Mouse (Mus musculus) large intestine, adult 2 months (tissue): ENCODE measurements around the gene Unc5b. TPM values are rescaled to one million over a fixed set of nuclear protein-coding genes. Genes with fewer than 3 reads are reported as not detected.

ENCODE experiments used
- DNase-seq: peaks from one replicate; pipeline ENCODE4 v3.0.0-alpha.2; 2012; ENCODE audit warnings: low read depth, low spot score
- WGBS: fragments of 180-500 bp; shearing (Covaris S2); methylation state at CpG from one replicate; pipeline ENCODE4 v1.1.7; 2018; 5-methylcytosine and 5-hydroxymethylcytosine counted together
- polyA plus RNA-seq: library from polyadenylated mRNA; depleted of rRNA; stranded (reverse); fragments of >200 nt; gene quantifications from 2 replicates; pipeline ENCODE4 v1.2.3, GENCODE M21; 2012

Unc5b gene
- polyA plus RNA-seq, 1 experiment, result 16.2 TPM

- 79% methylated on average over 4 of the region's 4 CpGs for WGBS
- no peak for DNase-seq
Observed at GRCm38 (mm10) chr10:60804865-60805264, 26.5 kb downstream of the Unc5b start.

DNA sequence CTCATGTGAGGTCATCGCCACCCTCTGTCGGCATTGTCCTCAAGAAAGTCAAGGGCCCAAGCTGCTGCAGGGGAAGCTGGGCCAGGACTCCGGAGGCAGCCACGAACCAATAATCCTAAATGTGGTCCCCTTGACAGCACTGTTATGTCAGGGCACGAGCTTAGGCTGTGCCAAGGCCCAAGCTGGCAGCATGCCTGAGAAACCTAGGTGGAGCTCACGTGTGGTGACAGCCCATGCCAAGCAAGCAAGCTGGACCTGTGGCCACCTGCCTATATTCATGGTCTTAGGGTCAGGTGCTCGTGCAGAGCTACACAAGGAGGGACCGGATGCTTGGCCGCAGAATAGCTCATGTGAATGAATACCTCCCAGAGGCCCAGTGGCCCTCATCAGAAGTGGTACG, 27.4 kb downstream of the Unc5b start:
- WGBS, result 32% methylated on average over 10 of the region's 10 CpGs
- DNase-seq, result no peak

DNA sequence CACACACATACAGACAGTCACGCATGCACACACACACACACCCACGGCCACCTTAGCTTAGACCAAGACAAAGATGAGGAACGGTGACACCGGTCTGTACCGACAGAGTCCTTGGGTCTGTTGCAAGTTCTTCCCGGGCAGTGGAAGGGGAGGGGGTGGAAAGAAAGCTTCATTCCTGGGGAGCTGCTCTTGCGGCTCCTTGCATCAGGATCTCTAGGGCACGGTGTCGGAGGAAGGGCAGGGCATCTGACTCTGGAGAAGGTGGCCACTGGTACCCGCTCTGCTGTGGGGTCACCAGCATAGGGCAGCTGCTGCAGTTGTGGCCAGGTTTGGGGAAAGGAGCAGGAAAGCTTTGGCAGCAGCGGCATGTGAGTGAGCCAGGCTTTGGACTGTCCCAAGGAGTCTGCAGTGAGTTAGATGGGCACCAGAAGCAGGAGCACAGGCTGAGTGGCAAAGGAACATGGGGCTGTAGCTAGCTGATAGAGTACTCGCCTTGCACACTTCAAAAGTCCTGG, 29.4 kb downstream of the Unc5b start:
- WGBS, result 63% methylated on average over 12 of the region's 12 CpGs
- DNase-seq, result no peak

- WGBS, result 24% methylated on average over 11 of the region's 11 CpGs
- DNase-seq, result no peak
Observed at GRCm38 (mm10) chr10:60801168-60801897, 30.0 kb downstream of the Unc5b start.

- WGBS, result 28% methylated on average over 19 of the region's 19 CpGs
- no peak for DNase-seq
Observed at GRCm38 (mm10) chr10:60800295-60801167, 30.9 kb downstream of the Unc5b start.

- DNase-seq, result no peak
- 34% methylated on average over 14 of the region's 14 CpGs for WGBS
Observed at GRCm38 (mm10) chr10:60797682-60798422, 33.5 kb downstream of the Unc5b start.

DNA sequence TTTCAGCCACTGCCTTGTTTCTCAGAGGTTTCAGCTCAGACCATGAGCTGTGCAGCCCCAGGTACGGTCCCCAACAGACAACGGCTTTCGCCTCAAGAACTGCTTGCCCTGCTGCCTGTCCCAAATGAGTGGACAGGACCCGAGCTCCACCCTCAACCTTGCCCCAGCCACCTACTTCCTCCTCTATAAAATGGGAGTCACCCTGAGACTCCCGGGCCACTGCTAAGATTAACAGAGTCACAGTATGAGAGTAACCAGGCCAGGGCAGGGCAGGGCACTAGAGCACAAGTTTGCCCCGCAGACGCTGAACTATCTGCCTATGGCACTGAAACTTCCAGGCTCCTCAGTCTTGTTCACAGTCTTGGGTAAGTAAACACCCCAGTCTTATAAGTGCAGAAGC, 34.9 kb downstream of the Unc5b start:
- DNase-seq, result no peak
- 31% methylated on average over 7 of the region's 7 CpGs for WGBS

- WGBS, result 38% methylated on average over 5 of the region's 5 CpGs
Observed at GRCm38 (mm10) chr10:60796028-60796427, 35.4 kb downstream of the Unc5b start.

DNA sequence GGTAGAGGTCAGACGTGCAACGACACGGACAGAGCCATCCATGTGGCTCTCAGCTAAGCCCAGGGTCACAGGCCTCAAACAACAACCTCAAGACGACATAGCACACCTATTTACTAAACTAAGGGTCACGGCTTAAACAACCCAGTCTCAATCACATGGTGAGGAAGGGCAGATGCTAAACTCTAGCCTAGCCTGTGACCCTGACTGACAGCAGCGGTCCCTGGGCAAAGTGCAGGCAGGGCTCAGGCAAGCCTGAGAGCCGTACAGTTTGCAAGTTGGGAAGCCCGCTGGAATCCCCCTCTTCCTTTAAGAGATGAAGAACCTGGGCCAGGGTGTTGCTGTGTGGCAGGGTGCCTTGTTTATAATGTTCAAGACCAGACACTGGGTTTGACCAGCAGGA, 36.6 kb downstream of the Unc5b start:
- DNase-seq, result no peak
- WGBS, result 26% methylated on average over 8 of the region's 8 CpGs

More at GRCm38 (mm10) chr10:60796028-60796427, 35.4 kb downstream of the Unc5b start:
- no peak for DNase-seq

DNA sequence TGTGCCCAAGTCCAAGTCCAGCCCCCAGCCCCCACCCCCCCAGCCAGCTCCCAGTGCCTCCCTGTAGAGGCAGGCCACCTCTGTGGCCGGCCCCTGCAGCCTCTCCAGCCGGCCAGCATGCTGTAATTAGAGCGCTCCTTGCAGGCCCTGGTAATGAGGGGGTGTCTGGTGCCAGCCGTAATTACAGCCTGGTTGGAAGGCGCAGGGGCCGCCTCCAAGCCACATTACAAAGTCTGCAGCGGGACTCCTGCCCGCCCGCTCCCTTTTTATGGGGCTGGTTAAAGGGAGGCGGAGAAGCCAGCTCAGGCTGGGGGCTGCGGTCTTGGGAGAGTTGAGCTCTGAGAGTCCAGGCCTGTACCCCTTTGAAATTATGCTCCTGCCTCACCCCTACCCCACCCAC, 37.0 kb downstream of the Unc5b start:
- DNase-seq, result no peak
- WGBS, result 31% methylated on average over 11 of the region's 11 CpGs

- DNase-seq, result no peak
- 15% methylated on average over 11 of the region's 11 CpGs for WGBS
Observed at GRCm38 (mm10) chr10:60792841-60793240, 38.5 kb downstream of the Unc5b start.

GRCm38 (mm10) chr10:60792365-60792764, 39.0 kb downstream of the Unc5b start:
- no peak for DNase-seq
- WGBS, result 26% methylated on average over 10 of the region's 10 CpGs

DNA sequence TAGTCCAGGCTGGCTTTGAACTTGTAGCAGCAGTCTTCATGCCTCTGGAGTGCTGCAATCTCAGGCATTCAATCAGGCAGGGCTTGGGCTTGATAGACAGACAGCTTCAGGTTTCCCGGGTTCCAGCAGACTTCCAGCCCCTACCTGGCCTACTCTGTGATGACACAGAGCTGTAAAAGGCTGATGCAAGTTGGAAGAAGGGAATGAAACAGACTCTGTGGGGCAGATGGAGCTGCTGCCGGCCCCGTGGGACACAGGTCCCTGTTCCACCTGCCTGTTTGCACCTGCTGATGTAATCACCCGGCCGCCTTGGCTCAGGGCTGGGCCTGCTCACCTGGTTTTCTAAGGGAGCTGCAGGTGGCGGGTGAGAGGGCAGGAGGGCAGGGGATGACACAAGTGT, 40.5 kb downstream of the Unc5b start:
- 44% methylated on average over 6 of the region's 6 CpGs for WGBS
- no peak for DNase-seq

DNA sequence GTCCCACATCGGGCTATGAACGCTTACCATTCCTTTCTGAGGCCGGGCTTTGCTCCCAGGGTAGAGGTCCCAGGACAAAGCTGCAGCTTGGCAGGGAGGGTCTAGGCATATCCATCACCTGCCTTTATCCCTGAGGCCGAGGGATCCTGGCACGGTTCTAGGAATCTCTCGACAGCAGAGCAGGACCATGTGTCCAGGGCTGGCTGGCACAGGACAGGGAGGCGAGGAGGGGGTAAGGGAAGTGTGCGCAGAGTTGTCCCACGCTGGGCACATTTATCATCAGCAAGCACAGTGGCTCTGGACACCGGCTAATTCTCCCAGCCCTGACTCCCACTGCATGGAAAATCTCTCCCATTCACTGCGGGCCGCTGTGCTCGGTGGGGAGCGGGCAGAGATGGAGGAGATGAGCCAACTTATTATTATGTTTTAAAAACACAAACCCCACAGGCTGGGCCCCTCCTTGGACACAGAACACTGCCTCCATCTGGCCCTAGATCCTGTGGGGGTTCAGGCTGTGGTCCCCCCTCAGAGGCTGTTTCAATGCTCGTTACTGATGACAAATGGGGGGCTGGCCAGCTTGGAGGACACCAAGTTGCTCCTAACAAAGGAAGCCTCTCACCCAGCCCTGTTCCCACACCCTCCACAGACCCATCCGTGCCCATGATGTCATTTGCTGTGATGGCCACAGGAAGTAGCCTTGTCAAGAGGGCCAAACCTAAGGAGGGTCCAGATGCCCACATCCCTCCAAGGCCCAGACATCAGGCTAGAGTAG, 43.9 kb downstream of the Unc5b start:
- WGBS, result 83% methylated on average over 16 of the region's 16 CpGs
- no peak for DNase-seq

- WGBS, result 74% methylated on average over 2 of the region's 2 CpGs
- DNase-seq, result no peak
Observed at GRCm38 (mm10) chr10:60783608-60784007, 47.8 kb downstream of the Unc5b start.

DNA sequence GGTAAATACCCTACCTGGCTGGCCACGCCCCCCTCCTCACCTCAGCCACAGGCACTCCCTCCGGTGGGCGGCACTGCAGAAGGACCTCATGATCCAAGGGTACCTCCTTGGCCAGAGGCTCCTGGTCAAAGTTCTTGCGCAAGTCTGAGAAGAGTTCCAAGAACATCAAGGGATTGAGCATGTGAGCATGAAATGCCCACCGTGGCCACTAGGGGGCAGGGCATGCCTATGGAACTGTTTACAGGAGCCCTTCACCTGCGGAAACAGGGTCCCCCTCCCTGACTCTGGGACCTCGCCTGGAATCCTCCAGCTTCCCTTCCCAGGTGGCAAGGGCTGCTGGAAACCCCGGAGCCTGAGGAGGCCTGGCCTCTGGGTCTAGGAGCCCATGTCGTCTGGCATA, 51.8 kb downstream of the Unc5b start:
- no peak for DNase-seq
- WGBS, result 9% methylated on average over 9 of the region's 9 CpGs

DNA sequence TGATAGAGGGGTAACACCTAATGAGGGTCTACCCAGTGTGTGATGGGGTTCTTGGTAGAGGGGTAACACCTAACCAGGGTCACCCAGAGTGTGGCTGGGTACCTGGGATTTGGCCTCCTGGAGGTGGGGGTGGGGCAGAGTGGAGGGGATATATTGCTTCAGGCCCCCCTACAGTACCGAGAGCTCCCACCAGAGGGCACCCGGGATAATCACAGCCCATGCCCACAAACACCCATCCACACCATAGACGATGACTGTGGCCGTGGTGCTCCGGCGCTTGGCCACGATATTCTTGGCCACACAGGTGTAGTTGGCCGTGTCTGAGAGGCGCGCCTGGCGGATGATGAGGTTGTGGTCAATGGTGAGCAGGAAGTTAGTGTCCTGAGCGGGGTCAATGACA, 52.8 kb downstream of the Unc5b start:
- DNase-seq, result no peak

GRCm38 (mm10) chr10:60775473-60775872, 55.9 kb downstream of the Unc5b start:
- DNase-seq, result no peak
- 78% methylated on average over 6 of the region's 6 CpGs for WGBS

More for the DNA sequence above, 52.8 kb downstream of the Unc5b start:
- WGBS, result 60% methylated on average over 12 of the region's 12 CpGs

DNA sequence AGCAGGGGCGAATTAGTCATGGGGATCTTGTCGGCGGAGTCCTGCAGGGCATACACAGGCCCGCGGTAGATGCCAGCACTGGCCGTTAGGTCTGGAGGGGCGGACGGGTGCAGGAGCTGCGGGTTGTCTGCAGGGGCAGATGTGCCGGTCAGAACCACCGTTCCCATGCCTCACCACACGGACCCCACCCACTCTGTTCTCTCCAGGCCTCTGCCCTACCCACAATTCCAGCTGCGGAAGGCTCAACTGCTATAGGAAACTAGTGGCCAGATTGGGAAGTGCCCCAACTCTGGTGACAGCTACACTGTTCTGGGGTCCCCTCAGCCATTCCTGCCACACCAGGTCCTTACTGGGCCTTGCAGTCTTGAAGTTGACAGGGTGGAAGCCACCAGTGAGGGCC, 56.8 kb downstream of the Unc5b start:
- 97% methylated on average over 13 of the region's 13 CpGs for WGBS
- no peak for DNase-seq
